Mouse (Mus musculus) MEL (cell line): ENCODE data around the gene Syce1l. TPM values are rescaled to one million over a fixed set of nuclear protein-coding genes. Genes with fewer than 3 reads are reported as not detected.

Experiments
- DNase-seq: peaks from one replicate; pipeline ENCODE4 v3.0.0; 2011; ENCODE audit warnings: low read depth, low spot score
- H3K27ac ChIP-seq: 2 replicates; pipeline ENCODE4 v1.5.1; 2012; ENCODE audit warnings: low read depth, mild to moderate bottlenecking, control low read depth, low read length, moderate library complexity; ENCODE audit not compliant: control insufficient read depth
- H3K27me3 ChIP-seq, 2 experiments: fragments of 150-350 bp in 1 of 2; sonication (generic) in 1 of 2; 2 replicates each; pipeline ENCODE4 v1.6.1; 2012; ENCODE audit warnings: low read length in 2 of 2, mild to moderate bottlenecking in 2 of 2, improper control_type of control experiment in 1 of 2, moderate library complexity in 1 of 2; ENCODE audit not compliant: insufficient read depth in 2 of 2, control insufficient read depth in 1 of 2
- H3K36me3 ChIP-seq, 2 experiments: 2 replicates each; pipeline ENCODE4 v1.6.1; 2012 to 2014; ENCODE audit warnings: low read length in 2 of 2, improper control_type of control experiment in 1 of 2, inconsistent platforms in 1 of 2, mild to moderate bottlenecking in 1 of 2; ENCODE audit not compliant: insufficient read depth in 2 of 2, control insufficient read depth in 1 of 2
- H3K4me1 ChIP-seq, 2 experiments: fragments of 150-350 bp in 1 of 2; sonication (generic) in 1 of 2; 2 replicates each; pipeline ENCODE4 v1.6.1; 2012; ENCODE audit warnings: low read length in 2 of 2, improper control_type of control experiment in 1 of 2, mild to moderate bottlenecking in 1 of 2; ENCODE audit not compliant: insufficient read depth in 2 of 2, control insufficient read depth in 1 of 2
- H3K4me3 ChIP-seq, 2 experiments: fragments of 150-350 bp in 1 of 2; sonication (generic) in 1 of 2; 2 replicates each; pipeline ENCODE4 v1.5.1; 2012; ENCODE audit warnings: low read depth in 2 of 2, low read length in 2 of 2, mild to moderate bottlenecking in 2 of 2, moderate library complexity in 2 of 2, control low read depth in 1 of 2, improper control_type of control experiment in 1 of 2; ENCODE audit not compliant: control insufficient read depth in 1 of 2, insufficient read depth in 1 of 2
- H3K79me2 ChIP-seq: 2 replicates; pipeline ENCODE4 v1.6.1; 2012; ENCODE audit warnings: mild to moderate bottlenecking, low read length, moderate library complexity; ENCODE audit not compliant: control insufficient read depth, poor library complexity, insufficient read depth
- H3K9ac ChIP-seq: 2 replicates; pipeline ENCODE4 v1.6.1; 2012; ENCODE audit warnings: low read depth, mild to moderate bottlenecking, control low read depth, low read length, moderate library complexity; ENCODE audit not compliant: control insufficient read depth, poor library complexity, severe bottlenecking
- H3K9me3 ChIP-seq: fragments of 150-350 bp; sonication (generic); replicated peaks from 2 replicates; pipeline ENCODE4 v1.6.1; 2012; ENCODE audit warnings: mild to moderate bottlenecking, low read length, improper control_type of control experiment, moderate library complexity; ENCODE audit not compliant: insufficient read depth
- BHLHE40 ChIP-seq: IDR thresholded peaks from 2 replicates; pipeline ENCODE4 v1.6.1; 2012; ENCODE audit warnings: low read depth, mild to moderate bottlenecking, inconsistent platforms, low read length, improper control_type of control experiment, borderline replicate concordance
- CHD1 ChIP-seq: IDR thresholded peaks from 2 replicates; pipeline ENCODE4 v1.6.1; 2012; ENCODE audit warnings: low read depth, mild to moderate bottlenecking, inconsistent platforms, low read length, improper control_type of control experiment
- CHD2 ChIP-seq: IDR thresholded peaks from 2 replicates; pipeline ENCODE4 v1.6.1; 2011; ENCODE audit warnings: low read length, improper control_type of control experiment
- CTCF ChIP-seq, 3 experiments: IDR thresholded peaks in 2 of 3; conservative IDR thresholded peaks in 1 of 3; 2 replicates each; pipeline ENCODE4 v1.5.1; 2011 to 2012; ENCODE audit warnings: low read length in 3 of 3, low read depth in 2 of 3, mild to moderate bottlenecking in 2 of 3, improper control_type of control experiment in 1 of 3, inconsistent platforms in 1 of 3, mixed read lengths in 1 of 3, moderate library complexity in 1 of 3; ENCODE audit not compliant: control insufficient read depth in 1 of 3, insufficient read depth in 1 of 3, poor library complexity in 1 of 3, severe bottlenecking in 1 of 3
- E2F4 ChIP-seq: IDR thresholded peaks from 2 replicates; pipeline ENCODE4 v1.6.1; 2011; ENCODE audit warnings: low read depth, low read length, improper control_type of control experiment, borderline replicate concordance
- ELF1 ChIP-seq: IDR thresholded peaks from 2 replicates; pipeline ENCODE4 v1.6.1; 2014; ENCODE audit warnings: low read depth, mild to moderate bottlenecking, inconsistent platforms, low read length, improper control_type of control experiment, moderate library complexity
- GABPA ChIP-seq: IDR thresholded peaks from 2 replicates; pipeline ENCODE4 v1.6.1; 2012; ENCODE audit warnings: low read depth, mild to moderate bottlenecking, inconsistent platforms, low read length, improper control_type of control experiment, moderate library complexity
- GATA1 ChIP-seq: IDR thresholded peaks from 2 replicates; pipeline ENCODE4 v1.6.1; 2011; ENCODE audit warnings: low read depth, low read length, improper control_type of control experiment
- KAT2A ChIP-seq: conservative IDR thresholded peaks from 2 replicates; pipeline ENCODE4 v1.6.1; 2012; ENCODE audit warnings: low read depth, low read length, improper control_type of control experiment, inconsistent platforms
- MAFK ChIP-seq: IDR thresholded peaks from 2 replicates; pipeline ENCODE4 v1.6.1; 2011; ENCODE audit warnings: low read depth, mild to moderate bottlenecking, low read length, improper control_type of control experiment, borderline replicate concordance
- MAX ChIP-seq: IDR thresholded peaks from 2 replicates; pipeline ENCODE4 v1.6.1; 2011; ENCODE audit warnings: low read length, improper control_type of control experiment
- MYB ChIP-seq: IDR thresholded peaks from 2 replicates; pipeline ENCODE4 v1.6.1; 2011; ENCODE audit warnings: mild to moderate bottlenecking, low read depth, low read length, improper control_type of control experiment
- MYC ChIP-seq: IDR thresholded peaks from 2 replicates; pipeline ENCODE4 v1.6.1; 2011; ENCODE audit warnings: low read depth, mild to moderate bottlenecking, low read length, improper control_type of control experiment, moderate library complexity
- NRF1 ChIP-seq: IDR thresholded peaks from 2 replicates; pipeline ENCODE4 v1.6.1; 2014; ENCODE audit warnings: low read depth, mild to moderate bottlenecking, inconsistent platforms, low read length, improper control_type of control experiment, moderate library complexity; ENCODE audit not compliant: poor library complexity, insufficient read depth, severe bottlenecking
- POLR2AphosphoS5 ChIP-seq: IDR thresholded peaks from 2 replicates; pipeline ENCODE4 v1.6.1; 2012; ENCODE audit warnings: low read depth, borderline replicate concordance, mild to moderate bottlenecking, inconsistent platforms, low read length, moderate library complexity, mixed read lengths
- RAD21 ChIP-seq: IDR thresholded peaks from 2 replicates; pipeline ENCODE4 v1.6.1; 2011; ENCODE audit warnings: mild to moderate bottlenecking, low read depth, low read length, improper control_type of control experiment
- RCOR1 ChIP-seq: IDR thresholded peaks from 2 replicates; pipeline ENCODE4 v1.6.1; 2012; ENCODE audit warnings: low read depth, mild to moderate bottlenecking, inconsistent platforms, low read length, improper control_type of control experiment
- SMC3 ChIP-seq: IDR thresholded peaks from 2 replicates; pipeline ENCODE4 v1.6.1; 2011; ENCODE audit warnings: low read depth, low read length, improper control_type of control experiment
- TBP ChIP-seq: IDR thresholded peaks from 2 replicates; pipeline ENCODE4 v1.8.0; 2011; ENCODE audit warnings: low read depth, low read length, improper control_type of control experiment
- polyA plus RNA-seq, 2 experiments: library from polyadenylated mRNA; stranded (reverse) in 1 of 2; unstranded in 1 of 2; fragments of >175 nt in 1 of 2; fragments of >200 nt in 1 of 2; gene quantifications; 2 replicates each; pipeline versions ENCODE4 v1.2.1 to v1.2.4; 2012; ENCODE audit warnings: low replicate concordance in 2 of 2, low read depth in 1 of 2; ENCODE audit not compliant: insufficient read length in 2 of 2, insufficient read depth in 1 of 2, missing spikeins in 1 of 2
- total RNA-seq: library from RNA; depleted of rRNA; stranded (reverse); fragments of 300-350 nt; gene quantifications from 2 replicates; pipeline ENCODE4 v1.2.3, GENCODE M21; 2012

Gene Syce1l
- total and polyA plus RNA-seq, 3 experiments: not detected

- Histone ChIP-seq H3K27me3 (no peaks in the 10 kb centered on the region), H3K9ac (no peak overlapping the region), H3K27ac (no peak overlapping the region), H3K79me2 (no peaks in the 10 kb centered on the region), H3K9me3 (no peaks in the 10 kb centered on the region), H3K4me3 (no peak overlapping the region), H3K4me1 (no peaks in the 10 kb centered on the region)
- DNase-seq: no peak
- no peak for TF ChIP-seq MAX
- TF ChIP-seq, all 39 proteins: peak for 0
- H3K36me3 ChIP-seq: no peaks in the 10 kb centered on the region
Observed at GRCm38 (mm10) chr8:113672599-113673255, 29.7 kb downstream of the Syce1l start.

- no peaks in the 10 kb centered on the region for H3K27me3 ChIP-seq
Observed at GRCm38 (mm10) chr8:113673300-113673699, 30.3 kb downstream of the Syce1l start.

GRCm38 (mm10) chr8:113674611-113675010, 31.6 kb downstream of the Syce1l start:
- TF ChIP-seq CTCF (IDR thresholded peaks at IDR 0.05 in 2 of 3, conservative IDR thresholded peaks at IDR 0.05 in 1 of 3; ENCODE audit: control insufficient read depth in 1 of 3, insufficient read depth in 1 of 3, low read depth in 2 of 3, low read length in 3 of 3, poor library complexity in 1 of 3, severe bottlenecking in 1 of 3) (no peak), GATA1 (no peak), SMC3 (no peak), POLR2AphosphoS5 (no peak), NRF1 (no peak), CHD2 (no peak), KAT2A (no peak), BHLHE40 (no peak), MAFK (no peak), RCOR1 (no peak), CHD1 (no peak), GABPA (no peak)
- TF ChIP-seq, all 39 proteins: peak for 0
- Histone ChIP-seq H3K9ac (no peak overlapping the region), H3K4me1 (no peaks in the 10 kb centered on the region), H3K27me3 (no peaks in the 10 kb centered on the region), H3K9me3 (no peaks in the 10 kb centered on the region), H3K36me3 (no peaks in the 10 kb centered on the region), H3K79me2 (no peaks in the 10 kb centered on the region), H3K27ac (no peak overlapping the region), H3K4me3 (no peak overlapping the region)
- no peak for DNase-seq

More at GRCm38 (mm10) chr8:113673300-113673699, 30.3 kb downstream of the Syce1l start:
- Histone ChIP-seq H3K27ac (no peak overlapping the region), H3K9ac (no peak overlapping the region), H3K4me3 (no peak overlapping the region), H3K36me3 (no peaks in the 10 kb centered on the region), H3K9me3 (no peaks in the 10 kb centered on the region), H3K4me1 (no peaks in the 10 kb centered on the region), H3K79me2 (no peaks in the 10 kb centered on the region)
- no peak for TF ChIP-seq ELF1
- no peak for TF ChIP-seq E2F4
- no peak for TF ChIP-seq MAFK
- no peak for TF ChIP-seq TBP
- TF ChIP-seq MYB: no peak
- no peak for TF ChIP-seq RAD21
- TF ChIP-seq MYC: no peak
- TF ChIP-seq CTCF (IDR thresholded peaks at IDR 0.05 in 2 of 3, conservative IDR thresholded peaks at IDR 0.05 in 1 of 3; ENCODE audit: control insufficient read depth in 1 of 3, insufficient read depth in 1 of 3, low read depth in 2 of 3, low read length in 3 of 3, poor library complexity in 1 of 3, severe bottlenecking in 1 of 3): no peak
- DNase-seq: no peak
